Mouse (Mus musculus): ENCODE measurements around the gene 4930451I11Rik. TPM values are rescaled to one million over a fixed set of nuclear protein-coding genes. Genes with fewer than 3 reads are reported as not detected.

4930451I11Rik gene
- not detected in 2 replicates for polyA plus RNA-seq (2016; fragmentation: Nextera tagmentation; extraction: Ambion mirVana)

GRCm38 (mm10) chr7:126831539-126831938 lies at the start of gene 4930451I11Rik:
Gene 4930451I11Rik, minus strand, starts transcription at chr7:126831639.
- no peak for DNase-seq (ENCODE audit: low spot score)
- H3K9me3 ChIP-seq (replicated peaks) = no peaks in the 10 kb centered on the region

GRCm38 (mm10) chr7:126881040-126881439 lies 49.6 kb upstream of the 4930451I11Rik start:
- H3K4me1 ChIP-seq = peaks cover 49% of the 10 kb centered on the region

More at GRCm38 (mm10) chr7:126831539-126831938, at the start of gene 4930451I11Rik:
- peak within 1 kb of the TSS; percentile 64 for H3K27ac ChIP-seq (replicated peaks)
- H3K4me1 ChIP-seq = peaks cover 25% of the 10 kb centered on the region
- H3K36me3 ChIP-seq = no peaks in the 10 kb centered on the region
- H3K4me3 ChIP-seq = peak within 1 kb of the TSS; percentile 50
- WGBS = 60% methylated on average over 5 of the region's 5 CpGs
- H3K27me3 ChIP-seq (ENCODE audit: low read depth, poor library complexity, severe bottlenecking) = peaks cover 29% of the 10 kb centered on the region

GRCm38 (mm10) chr7:126877239-126877638 lies 45.8 kb upstream of the 4930451I11Rik start:
- H3K9me3 ChIP-seq (replicated peaks) = no peaks in the 10 kb centered on the region
- H3K4me1 ChIP-seq = peaks cover 22% of the 10 kb centered on the region
- 96% methylated on average over 1 of the region's 1 CpGs for WGBS
- no peak overlapping the region for H3K4me3 ChIP-seq
- H3K27me3 ChIP-seq (ENCODE audit: low read depth, poor library complexity, severe bottlenecking) = no peaks in the 10 kb centered on the region
- H3K27ac ChIP-seq (replicated peaks) = no peak overlapping the region
- H3K36me3 ChIP-seq = peaks cover 93% of the 10 kb centered on the region
- no peak for DNase-seq (ENCODE audit: low spot score)

More at GRCm38 (mm10) chr7:126881040-126881439, 49.6 kb upstream of the 4930451I11Rik start:
- peaks cover 59% of the 10 kb centered on the region for H3K36me3 ChIP-seq
- H3K27ac ChIP-seq (replicated peaks) = no peak overlapping the region; the same call in 1 of the 2 replicates
- peak overlapping the region; percentile 89; the same call in 1 of the 2 replicates for H3K4me3 ChIP-seq
- DNase-seq (ENCODE audit: low spot score) = no peak
- H3K27me3 ChIP-seq (ENCODE audit: low read depth, poor library complexity, severe bottlenecking) = no peaks in the 10 kb centered on the region
- H3K9me3 ChIP-seq (replicated peaks) = no peaks in the 10 kb centered on the region
- WGBS = 87% methylated on average over 6 of the region's 6 CpGs

GRCm38 (mm10) chr7:126870520-126870891 lies 39.1 kb upstream of the 4930451I11Rik start:
- WGBS = 96% methylated on average over 2 of the region's 2 CpGs
- H3K9me3 ChIP-seq (replicated peaks) = no peaks in the 10 kb centered on the region
- H3K27me3 ChIP-seq (ENCODE audit: low read depth, poor library complexity, severe bottlenecking) = no peaks in the 10 kb centered on the region
- DNase-seq (ENCODE audit: low spot score) = no peak
- H3K4me3 ChIP-seq = no peak overlapping the region
- peaks cover 100% of the 10 kb centered on the region for H3K36me3 ChIP-seq
- H3K4me1 ChIP-seq = peaks cover 8% of the 10 kb centered on the region; the same call in 1 of the 2 replicates
- no peak overlapping the region for H3K27ac ChIP-seq (replicated peaks)

- WGBS = 92% methylated on average over 23 of the region's 23 CpGs
- H3K27me3 ChIP-seq (ENCODE audit: low read depth, poor library complexity, severe bottlenecking) = no peaks in the 10 kb centered on the region
- no peak for DNase-seq (ENCODE audit: low spot score)
- peaks cover 8% of the 10 kb centered on the region; the same call in 1 of the 2 replicates for H3K4me1 ChIP-seq
- no peaks in the 10 kb centered on the region for H3K9me3 ChIP-seq (replicated peaks)
- H3K36me3 ChIP-seq = peaks cover 100% of the 10 kb centered on the region
- no peak overlapping the region for H3K27ac ChIP-seq (replicated peaks)
- 0 out of 2 replicates have a peak overlapping the region, but pooled peaks have one; percentile 4 for H3K4me3 ChIP-seq
Observed at GRCm38 (mm10) chr7:126869780-126870519, 38.5 kb upstream of the 4930451I11Rik start.

GRCm38 (mm10) chr7:126868003-126868402 lies 36.6 kb upstream of the 4930451I11Rik start:
- no peak overlapping the region for H3K4me3 ChIP-seq
- H3K4me1 ChIP-seq = peaks cover 27% of the 10 kb centered on the region
- H3K27me3 ChIP-seq (ENCODE audit: low read depth, poor library complexity, severe bottlenecking) = no peaks in the 10 kb centered on the region
- no peak for DNase-seq (ENCODE audit: low spot score)
- WGBS = 87% methylated on average over 12 of the region's 12 CpGs
- no peaks in the 10 kb centered on the region for H3K9me3 ChIP-seq (replicated peaks)
- H3K27ac ChIP-seq (replicated peaks) = no peak overlapping the region
- H3K36me3 ChIP-seq = peaks cover 100% of the 10 kb centered on the region

- Histone ChIP-seq H3K27me3 (ENCODE audit: low read depth, poor library complexity, severe bottlenecking) (no peaks in the 10 kb centered on the region), H3K36me3 (peaks cover 95% of the 10 kb centered on the region), H3K27ac (replicated peaks) (no peak overlapping the region), H3K4me1 (peaks cover 31% of the 10 kb centered on the region), H3K4me3 (no peak overlapping the region), H3K9me3 (replicated peaks) (no peaks in the 10 kb centered on the region)
- no peak for DNase-seq (ENCODE audit: low spot score)
- 94% methylated on average over 2 of the region's 2 CpGs for WGBS
Observed at GRCm38 (mm10) chr7:126867534-126867933, 36.1 kb upstream of the 4930451I11Rik start.

GRCm38 (mm10) chr7:126863791-126864190 lies 32.4 kb upstream of the 4930451I11Rik start:
- WGBS = 71% methylated on average over 6 of the region's 6 CpGs
- Histone ChIP-seq H3K4me3 (peak overlapping the region; percentile 72), H3K4me1 (peaks cover 40% of the 10 kb centered on the region), H3K36me3 (peaks cover 79% of the 10 kb centered on the region), H3K27ac (replicated peaks) (peak overlapping the region; percentile 94), H3K9me3 (replicated peaks) (no peaks in the 10 kb centered on the region), H3K27me3 (ENCODE audit: low read depth, poor library complexity, severe bottlenecking) (no peaks in the 10 kb centered on the region)
- DNase-seq (ENCODE audit: low spot score) = no peak

GRCm38 (mm10) chr7:126862147-126862784 lies 30.8 kb upstream of the 4930451I11Rik start, which contains the start of gene Ino80e:
Gene Ino80e, minus strand, starts transcription at chr7:126862377.
- peaks cover 40% of the 10 kb centered on the region for H3K4me1 ChIP-seq
- no peaks in the 10 kb centered on the region for H3K27me3 ChIP-seq (ENCODE audit: low read depth, poor library complexity, severe bottlenecking)
- peak within 1 kb of the TSS; percentile 72 for H3K4me3 ChIP-seq
- WGBS = under 1% methylated on average over 41 of the region's 41 CpGs
- peak; percentile 95 for DNase-seq (ENCODE audit: low spot score)
- H3K9me3 ChIP-seq (replicated peaks) = no peaks in the 10 kb centered on the region
- peak within 1 kb of the TSS; percentile 94 for H3K27ac ChIP-seq (replicated peaks)
- peaks cover 79% of the 10 kb centered on the region for H3K36me3 ChIP-seq

GRCm38 (mm10) chr7:126861429-126862130 lies 30.1 kb upstream of the 4930451I11Rik start, which contains the start of gene Hirip3:
Gene Hirip3, plus strand, starts transcription at chr7:126861972.
- WGBS = 3% methylated on average over 42 of the region's 42 CpGs
- peak; percentile 93 for DNase-seq (ENCODE audit: low spot score)

GRCm38 (mm10) chr7:126860987-126861386 lies 29.5 kb upstream of the 4930451I11Rik start:
- Histone ChIP-seq H3K9me3 (replicated peaks) (no peaks in the 10 kb centered on the region), H3K27me3 (ENCODE audit: low read depth, poor library complexity, severe bottlenecking) (no peaks in the 10 kb centered on the region), H3K27ac (replicated peaks) (peak overlapping the region; percentile 94), H3K36me3 (peaks cover 79% of the 10 kb centered on the region), H3K4me1 (peaks cover 37% of the 10 kb centered on the region), H3K4me3 (peak overlapping the region; percentile 72)
- WGBS = 82% methylated on average over 5 of the region's 5 CpGs
- no peak for DNase-seq (ENCODE audit: low spot score)

More at GRCm38 (mm10) chr7:126861429-126862130, 30.1 kb upstream of the 4930451I11Rik start, which contains the start of gene Hirip3:
- no peaks in the 10 kb centered on the region for H3K27me3 ChIP-seq (ENCODE audit: low read depth, poor library complexity, severe bottlenecking)
- peak within 1 kb of the TSS; percentile 72 for H3K4me3 ChIP-seq
- peak within 1 kb of the TSS; percentile 94 for H3K27ac ChIP-seq (replicated peaks)
- peaks cover 39% of the 10 kb centered on the region for H3K4me1 ChIP-seq
- H3K36me3 ChIP-seq = peaks cover 79% of the 10 kb centered on the region
- no peaks in the 10 kb centered on the region for H3K9me3 ChIP-seq (replicated peaks)

GRCm38 (mm10) chr7:126856741-126857420 lies 25.4 kb upstream of the 4930451I11Rik start:
- H3K27ac ChIP-seq (replicated peaks) = no peak overlapping the region
- H3K36me3 ChIP-seq = peaks cover 90% of the 10 kb centered on the region
- H3K4me3 ChIP-seq = no peak overlapping the region
- DNase-seq (ENCODE audit: low spot score) = no peak
- 0 out of 2 replicates have a peak, but pooled peaks cover 4% of the 10 kb centered on the region for H3K27me3 ChIP-seq (ENCODE audit: low read depth, poor library complexity, severe bottlenecking)
- 83% methylated on average over 9 of the region's 9 CpGs for WGBS
- no peaks in the 10 kb centered on the region for H3K9me3 ChIP-seq (replicated peaks)
- H3K4me1 ChIP-seq = peaks cover 27% of the 10 kb centered on the region
